Mouse (Mus musculus) ES-Bruce4 (cell line): ENCODE data around the gene Eif2b4. TPM values are rescaled to one million over a fixed set of nuclear protein-coding genes. Genes with fewer than 3 reads are reported as not detected.
A peak's percentile ranks its signal among the peaks of the same experiment; 100 is the strongest.

ENCODE experiments used
- H3K27ac ChIP-seq: 2 replicates; pipeline ENCODE4 v1.5.1; 2012; ENCODE audit warnings: low read length, inconsistent platforms; ENCODE audit not compliant: insufficient read depth
- H3K27me3 ChIP-seq: 2 replicates; pipeline ENCODE4 v1.6.1; 2012; ENCODE audit warnings: mild to moderate bottlenecking, low read length, inconsistent platforms; ENCODE audit not compliant: control insufficient read depth, poor library complexity, insufficient read depth, severe bottlenecking
- H3K36me3 ChIP-seq: 2 replicates; pipeline ENCODE4 v1.6.1; 2012; ENCODE audit warnings: inconsistent platforms, mild to moderate bottlenecking, low read length, moderate library complexity; ENCODE audit not compliant: control insufficient read depth, poor library complexity, insufficient read depth, severe bottlenecking
- H3K4me1 ChIP-seq: one replicate; pipeline ENCODE4 v1.8.1; 2011; ENCODE audit warnings: low read length; ENCODE audit not compliant: control insufficient read depth, insufficient read depth
- H3K4me3 ChIP-seq: 2 replicates; pipeline ENCODE4 v1.5.1; 2011; ENCODE audit warnings: low read depth, mild to moderate bottlenecking, low read length
- H3K9ac ChIP-seq: 2 replicates; pipeline ENCODE4 v1.6.1; 2012; ENCODE audit warnings: low read depth, mild to moderate bottlenecking, inconsistent platforms; ENCODE audit not compliant: poor library complexity, severe bottlenecking
- H3K9me3 ChIP-seq: replicated peaks from 2 replicates; pipeline ENCODE4 v1.6.1; 2012; ENCODE audit warnings: mild to moderate bottlenecking, low read length, inconsistent platforms; ENCODE audit not compliant: control insufficient read depth, poor library complexity, insufficient read depth, severe bottlenecking
- CTCF ChIP-seq: IDR thresholded peaks from one replicate; pipeline ENCODE4 v1.8.1; 2011; ENCODE audit warnings: low read depth, low read length
- EP300 ChIP-seq: IDR thresholded peaks from 2 replicates; pipeline ENCODE4 v1.6.1; 2011; ENCODE audit warnings: low read depth, low read length; ENCODE audit not compliant: insufficient read depth
- POLR2A ChIP-seq: IDR thresholded peaks from one replicate; pipeline ENCODE4 v1.8.1; 2011; ENCODE audit warnings: low read length; ENCODE audit not compliant: insufficient read depth
- polyA plus RNA-seq: library from polyadenylated mRNA; stranded (reverse); fragments of >200 nt; gene quantifications from 2 replicates; pipeline ENCODE4 v1.2.4, GENCODE M21; 2011; ENCODE audit warnings: low read depth; ENCODE audit not compliant: missing spikeins, insufficient read depth, insufficient read length

Eif2b4 gene
- polyA plus RNA-seq, 1 experiment: 45.2 TPM

GRCm38 (mm10) chr5:31179766-31180630 lies 13.2 kb downstream of the Eif2b4 start, which contains the start of the genes Gm29609 and Gtf3c2:
Gm29609 (minus strand) TSS chr5:31179911.
Gtf3c2 (minus strand) TSS chr5:31180144.
- Histone ChIP-seq H3K36me3 (no peaks in the 10 kb centered on the region), H3K9me3 (no peaks in the 10 kb centered on the region), H3K4me3 (peak within 1 kb of the TSS; percentile 98), H3K9ac (peak within 1 kb of the TSS; percentile 79), H3K27ac (peak within 1 kb of the TSS; percentile 83), H3K27me3 (no peaks in the 10 kb centered on the region), H3K4me1 (no peaks in the 10 kb centered on the region)
- TF ChIP-seq POLR2A: peak; percentile 86
- TF ChIP-seq CTCF: no peak

GRCm38 (mm10) chr5:31179301-31179765 lies 13.9 kb downstream of the Eif2b4 start:
- TF ChIP-seq POLR2A (no peak), EP300 (no peak), CTCF (no peak)
- Histone ChIP-seq H3K9me3 (no peaks in the 10 kb centered on the region), H3K27me3 (no peaks in the 10 kb centered on the region), H3K4me1 (no peaks in the 10 kb centered on the region), H3K27ac (peak overlapping the region; percentile 83), H3K36me3 (peaks cover 3% of the 10 kb centered on the region), H3K4me3 (peak overlapping the region; percentile 98), H3K9ac (peak overlapping the region; percentile 79)

- H3K9me3 ChIP-seq: no peaks in the 10 kb centered on the region
- H3K4me3 ChIP-seq: no peak overlapping the region
- H3K27ac ChIP-seq: no peak overlapping the region
- TF ChIP-seq EP300: no peak
- TF ChIP-seq POLR2A: no peak
- TF ChIP-seq CTCF: no peak
- peaks cover 93% of the 10 kb centered on the region for H3K36me3 ChIP-seq
- no peak overlapping the region for H3K9ac ChIP-seq
- H3K27me3 ChIP-seq: no peaks in the 10 kb centered on the region
- no peaks in the 10 kb centered on the region for H3K4me1 ChIP-seq
Observed at GRCm38 (mm10) chr5:31168630-31169029, 24.6 kb downstream of the Eif2b4 start.

- H3K4me1 ChIP-seq: no peaks in the 10 kb centered on the region
- peaks cover 80% of the 10 kb centered on the region for H3K36me3 ChIP-seq
- H3K9ac ChIP-seq: no peak overlapping the region
- no peaks in the 10 kb centered on the region for H3K9me3 ChIP-seq
- no peak overlapping the region for H3K27ac ChIP-seq
- H3K4me3 ChIP-seq: no peak overlapping the region
- H3K27me3 ChIP-seq: no peaks in the 10 kb centered on the region
- TF ChIP-seq POLR2A: no peak
- TF ChIP-seq CTCF: no peak
- TF ChIP-seq EP300: no peak
Observed at GRCm38 (mm10) chr5:31164878-31165277, 28.4 kb downstream of the Eif2b4 start.

GRCm38 (mm10) chr5:31162462-31162861 lies 30.8 kb downstream of the Eif2b4 start:
- no peak overlapping the region for H3K27ac ChIP-seq
- no peaks in the 10 kb centered on the region for H3K27me3 ChIP-seq
- no peaks in the 10 kb centered on the region for H3K4me1 ChIP-seq
- H3K4me3 ChIP-seq: no peak overlapping the region
- no peak for TF ChIP-seq POLR2A
- no peak for TF ChIP-seq CTCF
- TF ChIP-seq EP300: no peak
- H3K9me3 ChIP-seq: no peaks in the 10 kb centered on the region
- H3K36me3 ChIP-seq: peaks cover 81% of the 10 kb centered on the region
- no peak overlapping the region for H3K9ac ChIP-seq

GRCm38 (mm10) chr5:31154152-31154553 lies 39.1 kb downstream of the Eif2b4 start, which contains the start of gene Mpv17:
Mpv17 (minus strand) TSS chr5:31154251.
- Histone ChIP-seq H3K4me3 (peak within 1 kb of the TSS; percentile 78), H3K4me1 (no peaks in the 10 kb centered on the region), H3K36me3 (peaks cover 26% of the 10 kb centered on the region), H3K9ac (peak within 1 kb of the TSS; percentile 64), H3K27ac (no peak within 1 kb of the TSS), H3K27me3 (no peaks in the 10 kb centered on the region), H3K9me3 (no peaks in the 10 kb centered on the region)
- TF ChIP-seq CTCF (no peak), EP300 (no peak), POLR2A (peak; percentile 82)
